Mouse (Mus musculus) forebrain, embryonic 13.5 days (tissue): ENCODE data around the gene Anks1. TPM values are rescaled to one million over a fixed set of nuclear protein-coding genes. Genes with fewer than 3 reads are reported as not detected.

Experiments
- ATAC-seq: fragments of 200-750 bp; cut with Nextera tagmentation; 2 replicates; pipeline ENCODE4 v1.8.0; 2017
- H3K27ac ChIP-seq: fragments of 300-500 bp; sonication (generic); 2 replicates; pipeline ENCODE4 v1.5.1; 2015; ENCODE audit warnings: inconsistent platforms, mild to moderate bottlenecking, moderate library complexity
- H3K27me3 ChIP-seq: fragments of 300-500 bp; sonication (generic); 2 replicates; pipeline ENCODE4 v1.6.1; 2015; ENCODE audit warnings: mild to moderate bottlenecking, inconsistent platforms
- H3K36me3 ChIP-seq: fragments of 300-500 bp; sonication (generic); 2 replicates; pipeline ENCODE4 v1.6.1; 2015; ENCODE audit warnings: mild to moderate bottlenecking, inconsistent platforms; ENCODE audit not compliant: poor library complexity, severe bottlenecking
- H3K4me1 ChIP-seq: fragments of 300-500 bp; sonication (generic); 2 replicates; pipeline ENCODE4 v1.6.1; 2015; ENCODE audit warnings: inconsistent platforms
- H3K4me2 ChIP-seq: fragments of 300-500 bp; sonication (generic); 2 replicates; pipeline ENCODE4 v1.6.1; 2015; ENCODE audit warnings: inconsistent platforms, mild to moderate bottlenecking, moderate library complexity
- H3K4me3 ChIP-seq: fragments of 300-500 bp; sonication (generic); 2 replicates; pipeline ENCODE4 v1.5.1; 2015; ENCODE audit warnings: mild to moderate bottlenecking, inconsistent platforms
- H3K9ac ChIP-seq: fragments of 300-500 bp; sonication (generic); 2 replicates; pipeline ENCODE4 v1.6.1; 2015; ENCODE audit warnings: mild to moderate bottlenecking, inconsistent platforms
- H3K9me3 ChIP-seq: fragments of 300-500 bp; sonication (generic); replicated peaks from 2 replicates; pipeline ENCODE4 v1.6.1; 2016; ENCODE audit warnings: inconsistent platforms
- WGBS: fragments of 180-500 bp; shearing (Covaris S2); methylation state at CpG from one replicate; pipeline ENCODE4 v1.1.7; 2015; 5-methylcytosine and 5-hydroxymethylcytosine counted together
- polyA plus RNA-seq: library from polyadenylated mRNA; unstranded; fragments of >200 nt; fragmentation: Nextera tagmentation; extraction: Ambion mirVana; gene quantifications from 2 replicates; pipeline ENCODE4 v1.2.1, GENCODE M21; 2015

Gene Anks1
- polyA plus RNA-seq, 1 experiment from 2014 or later = 45.2 TPM

DNA sequence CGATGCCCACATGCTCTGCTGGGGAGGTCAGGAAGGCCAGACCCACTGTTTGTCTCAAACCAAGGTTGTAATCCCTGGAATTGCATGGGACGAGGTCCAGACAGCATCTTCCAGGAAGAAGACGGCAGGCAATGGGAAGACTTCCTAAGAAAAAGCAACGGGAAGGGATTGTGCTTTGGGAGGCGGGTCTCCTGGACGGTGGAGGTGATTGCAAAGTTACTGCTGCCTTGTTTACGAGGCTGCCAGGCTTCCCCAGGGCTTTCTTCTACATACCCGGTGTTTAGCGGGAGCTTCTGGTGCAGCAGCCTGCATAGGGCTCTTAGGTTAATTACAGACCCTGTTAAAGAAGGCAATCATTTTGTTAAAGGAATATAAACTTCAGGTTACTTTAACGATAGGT, 119.1 kb downstream of the Anks1 start:
- Histone ChIP-seq H3K27me3 (no peaks in the 10 kb centered on the region), H3K4me1 (peaks cover 73% of the 10 kb centered on the region), H3K36me3 (no peaks in the 10 kb centered on the region), H3K4me3 (no peak overlapping the region), H3K4me2 (no peak overlapping the region), H3K9me3 (no peaks in the 10 kb centered on the region), H3K27ac (no peak overlapping the region; the same call in 1 of the 2 replicates), H3K9ac (no peak overlapping the region)
- no peak for ATAC-seq
- 51% methylated on average over 10 of the region's 10 CpGs for WGBS

DNA sequence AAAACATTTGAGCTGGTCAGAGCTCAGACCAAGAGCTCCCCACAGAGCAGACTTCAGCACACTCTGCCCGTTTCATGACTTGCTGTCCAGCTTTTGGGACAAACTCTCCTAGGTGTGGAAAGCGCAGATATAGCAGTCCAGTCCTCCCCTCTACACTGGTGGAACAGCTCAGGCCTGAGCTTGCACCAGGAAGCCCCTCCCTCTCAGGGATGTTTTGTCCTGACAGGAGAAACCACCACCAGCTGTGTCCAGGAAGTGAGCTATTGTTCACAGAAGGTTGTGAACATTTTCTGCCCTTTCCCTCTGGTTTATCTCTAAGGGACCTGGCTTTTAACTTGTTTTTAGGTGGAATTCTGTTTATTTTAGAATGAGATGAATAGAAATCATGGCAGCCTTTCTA, 120.2 kb downstream of the Anks1 start:
- no peak for ATAC-seq
- Histone ChIP-seq H3K9ac (no peak overlapping the region), H3K4me2 (no peak overlapping the region), H3K4me3 (no peak overlapping the region), H3K27ac (no peak overlapping the region), H3K9me3 (no peaks in the 10 kb centered on the region), H3K27me3 (no peaks in the 10 kb centered on the region), H3K4me1 (peaks cover 72% of the 10 kb centered on the region), H3K36me3 (no peaks in the 10 kb centered on the region)
- 52% methylated on average over 2 of the region's 2 CpGs for WGBS

DNA sequence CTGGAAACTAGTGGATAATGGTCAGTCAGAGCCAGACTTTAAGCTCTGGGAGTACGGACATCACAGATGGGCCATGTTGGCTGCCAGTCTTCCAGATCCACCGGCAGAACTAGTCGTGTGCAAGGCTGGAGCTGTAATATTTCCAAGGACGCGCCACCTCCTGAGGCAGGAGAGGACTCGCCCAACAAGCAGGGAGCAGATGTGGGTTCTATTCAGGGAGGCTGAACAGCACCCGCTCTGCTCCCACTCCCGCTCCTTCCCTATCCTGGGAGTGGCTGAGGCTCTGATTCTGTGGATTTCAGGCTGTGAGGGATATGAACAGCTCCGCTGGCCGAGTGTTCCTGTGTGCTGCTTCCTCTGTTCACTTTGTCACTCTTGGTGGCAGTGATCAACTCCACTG, 121.3 kb downstream of the Anks1 start:
- Histone ChIP-seq H3K27ac (no peak overlapping the region), H3K4me2 (no peak overlapping the region), H3K4me1 (peaks cover 71% of the 10 kb centered on the region), H3K9ac (no peak overlapping the region), H3K27me3 (no peaks in the 10 kb centered on the region), H3K4me3 (no peak overlapping the region), H3K36me3 (no peaks in the 10 kb centered on the region), H3K9me3 (no peaks in the 10 kb centered on the region)
- no peak for ATAC-seq
- WGBS = 83% methylated on average over 10 of the region's 10 CpGs

DNA sequence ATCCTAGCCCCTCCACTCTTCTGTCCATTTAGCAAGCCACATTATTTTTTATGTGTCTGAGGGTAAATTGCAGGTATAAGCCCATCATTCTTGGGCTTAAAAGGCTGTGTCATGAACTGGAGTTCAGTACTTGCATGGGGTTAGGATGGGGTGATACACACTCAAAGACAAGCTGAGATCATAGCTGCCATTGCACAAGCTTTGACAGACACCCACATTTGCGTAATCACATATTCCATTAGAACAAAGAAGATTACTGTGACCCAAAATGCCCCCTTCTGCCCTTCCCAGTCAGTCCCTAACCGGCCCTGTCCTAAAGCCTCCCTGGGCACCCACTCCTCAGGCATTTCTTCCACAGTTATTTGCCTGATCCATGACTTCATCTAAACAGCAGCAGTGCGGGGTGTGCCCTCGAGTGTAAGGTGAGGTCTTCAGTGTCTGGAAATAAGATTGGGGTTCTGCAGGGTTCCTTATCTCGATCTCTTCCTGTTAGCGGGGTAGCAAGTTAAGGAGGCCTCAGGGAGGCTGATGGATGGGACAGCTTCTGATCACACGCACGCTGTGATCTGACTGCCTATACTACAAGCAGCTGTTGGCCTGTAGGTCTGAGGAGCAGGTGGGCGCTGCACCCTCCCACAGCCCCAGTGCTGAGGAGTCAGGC, 122.3 kb downstream of the Anks1 start:
- H3K9ac ChIP-seq = no peak overlapping the region
- no peaks in the 10 kb centered on the region for H3K36me3 ChIP-seq
- peaks cover 63% of the 10 kb centered on the region for H3K4me1 ChIP-seq
- H3K27me3 ChIP-seq = no peaks in the 10 kb centered on the region
- no peak overlapping the region for H3K4me2 ChIP-seq
- H3K9me3 ChIP-seq = no peaks in the 10 kb centered on the region
- WGBS = 83% methylated on average over 9 of the region's 9 CpGs
- ATAC-seq = no peak; the same call in 1 of the 2 replicates
- H3K4me3 ChIP-seq = no peak overlapping the region
- H3K27ac ChIP-seq = peak overlapping the region; percentile 84

DNA sequence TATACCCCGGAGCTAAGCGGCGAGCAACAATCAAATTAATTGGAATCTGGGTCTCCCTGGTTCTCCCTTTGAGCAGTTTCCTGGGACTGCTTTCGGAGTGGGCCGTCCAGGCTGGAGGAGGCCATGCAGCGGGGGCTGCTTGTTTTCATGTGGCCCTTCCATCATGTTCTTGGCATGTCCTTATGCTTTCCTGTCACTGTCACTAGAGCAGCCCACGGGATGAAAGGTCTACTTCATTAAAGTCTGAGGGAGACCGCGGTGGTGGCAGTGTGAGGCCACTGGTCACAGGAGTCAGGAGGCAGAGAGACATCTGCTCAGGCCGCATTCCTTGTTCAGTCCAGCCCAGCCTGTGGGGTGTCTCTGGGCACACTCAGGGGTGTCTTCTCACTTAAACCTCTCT, 123.1 kb downstream of the Anks1 start:
- Histone ChIP-seq H3K4me3 (no peak overlapping the region), H3K9ac (peak overlapping the region; percentile 30), H3K4me2 (no peak overlapping the region), H3K4me1 (peaks cover 63% of the 10 kb centered on the region), H3K27me3 (no peaks in the 10 kb centered on the region), H3K36me3 (no peaks in the 10 kb centered on the region), H3K9me3 (no peaks in the 10 kb centered on the region), H3K27ac (peak overlapping the region; percentile 84)
- no peak for ATAC-seq
- WGBS = 61% methylated on average over 10 of the region's 10 CpGs

DNA sequence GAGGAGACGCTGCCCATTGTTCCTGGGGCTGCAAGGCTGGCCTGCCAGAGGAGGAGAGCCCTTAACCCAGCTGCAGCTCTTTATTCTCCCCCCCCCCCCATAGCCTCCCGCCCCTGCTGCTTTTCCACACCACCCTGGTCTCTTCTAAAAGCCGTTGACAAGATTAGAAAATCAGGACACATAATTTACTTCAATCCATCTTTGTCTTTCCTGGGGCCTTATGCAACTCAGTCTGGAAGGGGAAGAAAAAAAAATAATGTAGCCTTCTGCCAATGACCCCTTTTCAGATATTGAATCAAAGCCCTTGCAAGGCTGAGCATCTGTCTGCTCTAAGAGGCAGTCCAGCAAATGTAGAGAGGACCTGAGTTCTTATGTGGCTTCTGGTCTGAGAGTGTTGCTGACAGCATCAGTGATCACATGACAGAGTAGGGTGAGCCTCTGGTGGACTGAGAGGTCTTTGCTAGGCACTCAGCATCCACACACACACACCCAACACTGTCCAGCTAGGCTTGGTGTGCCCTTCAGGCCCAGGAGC, 124.0 kb downstream of the Anks1 start:
- peak; percentile 29; the same call in 1 of the 2 replicates for ATAC-seq
- Histone ChIP-seq H3K9me3 (no peaks in the 10 kb centered on the region), H3K27me3 (no peaks in the 10 kb centered on the region), H3K9ac (peak overlapping the region; percentile 30; the same call in 1 of the 2 replicates), H3K27ac (peak overlapping the region; percentile 84), H3K4me1 (peaks cover 68% of the 10 kb centered on the region), H3K36me3 (no peaks in the 10 kb centered on the region), H3K4me3 (no peak overlapping the region), H3K4me2 (no peak overlapping the region)
- WGBS = 4% methylated on average over 3 of the region's 3 CpGs

DNA sequence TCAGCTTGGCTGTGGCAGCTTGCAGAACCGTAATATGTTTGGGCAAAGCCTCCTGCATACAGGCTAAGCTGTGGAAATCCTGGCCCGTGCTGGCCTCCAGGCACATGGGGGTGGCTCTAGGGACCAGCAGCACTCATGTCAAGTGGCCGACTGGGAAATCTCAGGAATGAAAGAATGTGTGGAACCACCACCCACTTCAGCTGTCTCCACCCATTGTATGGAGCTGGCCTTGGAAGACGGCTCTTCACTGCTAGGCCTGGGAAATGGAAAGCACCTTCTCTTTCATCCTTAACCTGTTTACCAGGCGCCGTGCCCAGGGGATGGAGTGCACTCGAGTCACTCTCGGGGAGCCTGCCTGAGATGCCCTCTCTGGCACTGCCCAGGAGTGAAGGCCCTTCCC, 125.9 kb downstream of the Anks1 start:
- Histone ChIP-seq H3K9ac (no peak overlapping the region), H3K36me3 (peaks cover 13% of the 10 kb centered on the region; the same call in 1 of the 2 replicates), H3K27me3 (no peaks in the 10 kb centered on the region), H3K27ac (no peak overlapping the region), H3K9me3 (no peaks in the 10 kb centered on the region), H3K4me3 (no peak overlapping the region), H3K4me2 (no peak overlapping the region), H3K4me1 (peaks cover 63% of the 10 kb centered on the region)
- ATAC-seq = no peak
- 70% methylated on average over 8 of the region's 8 CpGs for WGBS

DNA sequence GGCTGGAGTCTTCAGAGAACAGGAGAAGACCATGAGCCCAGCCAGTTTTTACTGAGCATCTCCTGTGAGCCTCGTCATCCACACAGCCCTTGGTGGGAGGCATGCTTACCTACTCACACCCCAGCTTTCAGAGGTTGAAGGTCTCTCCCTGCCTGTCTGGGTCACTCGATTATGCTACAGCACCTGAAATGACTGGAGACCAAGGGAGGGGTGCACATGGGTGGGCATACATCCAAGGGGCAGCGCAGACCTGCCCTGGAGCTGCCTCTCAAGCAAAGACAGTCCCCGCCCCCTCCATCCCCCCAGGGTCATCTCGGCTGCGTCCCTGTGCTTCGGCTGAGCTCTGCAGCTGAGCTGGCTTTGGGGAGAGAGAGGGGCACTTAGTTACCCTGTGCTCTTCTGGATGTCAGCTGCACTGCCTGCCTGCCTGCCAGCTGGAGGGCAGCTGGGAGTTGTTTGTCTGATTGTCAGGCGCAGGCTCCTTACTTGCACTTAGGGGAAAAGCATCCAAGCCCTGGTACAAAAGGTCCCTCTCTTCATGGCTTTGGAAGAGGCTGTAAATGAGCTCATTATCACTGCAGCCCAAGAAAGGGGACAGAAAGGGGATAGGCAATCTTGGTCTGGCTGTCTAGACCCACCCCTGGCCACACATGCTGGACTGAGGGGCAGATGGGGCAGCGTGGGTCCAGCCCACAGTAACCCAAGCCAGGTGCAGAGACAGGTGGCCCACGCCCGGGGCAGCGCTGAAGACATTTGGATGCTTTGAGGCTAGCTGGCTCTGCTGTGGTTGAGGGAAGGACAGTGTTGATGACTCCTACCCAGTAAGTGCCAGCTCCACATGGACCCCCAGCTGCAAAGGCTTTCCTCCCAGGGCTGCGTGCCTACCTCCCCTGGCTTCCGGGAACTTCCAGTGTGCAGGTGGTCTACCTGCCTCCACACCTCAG, 128.0 kb downstream of the Anks1 start:
- 45% methylated on average over 14 of the region's 14 CpGs for WGBS

DNA sequence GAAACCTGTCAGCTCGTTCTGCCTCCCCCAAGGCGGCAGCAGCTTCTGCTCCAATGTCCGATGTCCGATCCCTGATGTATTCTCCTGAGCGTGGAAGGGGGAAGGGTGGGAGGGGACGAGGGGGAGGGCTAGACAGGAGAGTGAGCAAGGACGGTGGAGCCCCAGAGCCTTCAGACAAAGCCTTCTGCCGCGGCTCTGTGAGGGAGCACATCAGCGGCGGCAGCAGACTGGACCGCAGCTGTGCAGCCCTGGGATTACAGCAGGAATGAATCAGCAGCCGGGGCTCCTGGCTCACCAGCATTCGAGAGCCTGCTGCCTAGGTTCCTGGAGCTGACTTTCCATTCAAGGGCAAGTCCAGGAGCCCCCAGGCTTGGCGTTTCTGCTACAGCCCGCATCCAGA, 131.5 kb downstream of the Anks1 start:
- H3K9me3 ChIP-seq = no peaks in the 10 kb centered on the region
- peaks cover 69% of the 10 kb centered on the region for H3K4me1 ChIP-seq
- H3K4me2 ChIP-seq = peak overlapping the region; percentile 58
- peak overlapping the region; percentile 83 for H3K27ac ChIP-seq
- peak overlapping the region; percentile 72 for H3K9ac ChIP-seq
- peak; percentile 63 for ATAC-seq
- H3K27me3 ChIP-seq = no peaks in the 10 kb centered on the region
- peak overlapping the region; percentile 25 for H3K4me3 ChIP-seq
- peaks cover 31% of the 10 kb centered on the region for H3K36me3 ChIP-seq
- 7% methylated on average over 16 of the region's 16 CpGs for WGBS

More for the DNA sequence above, 128.0 kb downstream of the Anks1 start:
- no peaks in the 10 kb centered on the region for H3K27me3 ChIP-seq
- peaks cover 73% of the 10 kb centered on the region for H3K4me1 ChIP-seq
- peak overlapping the region; percentile 84 for H3K27ac ChIP-seq
- no peak overlapping the region for H3K4me2 ChIP-seq
- no peaks in the 10 kb centered on the region for H3K9me3 ChIP-seq
- ATAC-seq = peak; percentile 63; the same call in 1 of the 2 replicates
- H3K9ac ChIP-seq = peak overlapping the region; percentile 14; the same call in 1 of the 2 replicates
- peaks cover 13% of the 10 kb centered on the region for H3K36me3 ChIP-seq
- H3K4me3 ChIP-seq = no peak overlapping the region

DNA sequence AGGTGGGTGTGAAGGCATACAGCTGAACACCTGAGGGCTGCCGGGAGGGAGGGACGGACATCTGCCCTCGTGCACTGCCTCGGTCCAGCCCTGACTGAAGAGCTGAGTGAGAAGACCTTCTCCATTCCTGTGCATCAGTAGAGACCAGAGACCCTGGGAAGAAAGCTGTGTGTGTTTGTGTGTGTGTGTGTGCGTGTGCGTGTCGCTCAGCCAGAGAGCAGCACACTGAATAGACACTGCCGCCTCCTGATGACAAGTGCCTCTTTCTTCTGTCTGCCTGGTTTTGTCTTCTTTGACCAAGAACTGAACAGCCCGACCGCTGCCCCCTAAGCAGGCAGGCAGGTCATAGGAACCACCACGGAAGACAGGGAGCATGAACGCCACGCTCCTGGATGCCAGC, 132.2 kb downstream of the Anks1 start:
- no peak for ATAC-seq
- peaks cover 68% of the 10 kb centered on the region for H3K4me1 ChIP-seq
- WGBS = 51% methylated on average over 13 of the region's 13 CpGs

DNA sequence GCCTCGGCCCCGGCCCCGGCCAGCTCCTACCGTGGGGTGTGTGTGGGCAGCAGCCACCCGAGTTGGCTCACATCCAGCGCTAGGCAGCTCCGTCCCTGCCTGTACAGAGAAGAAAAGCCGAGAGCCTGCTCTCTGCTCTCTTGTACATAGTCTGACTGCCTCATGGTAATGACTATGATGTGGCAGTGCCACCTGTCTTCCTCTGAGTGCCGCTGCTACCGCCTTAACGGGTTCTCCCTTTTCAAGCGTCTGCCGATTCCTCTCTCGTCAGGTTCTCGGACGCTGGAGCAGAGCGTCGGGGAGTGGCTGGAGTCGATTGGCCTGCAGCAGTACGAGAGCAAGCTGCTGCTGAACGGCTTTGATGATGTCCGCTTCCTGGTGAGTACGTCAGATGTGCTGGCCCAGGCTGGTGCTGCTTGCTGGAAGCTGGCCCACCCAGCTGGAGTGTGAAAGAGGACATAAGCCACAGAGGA, 133.2 kb downstream of the Anks1 start:
- peak overlapping the region; percentile 25 for H3K4me3 ChIP-seq
- peaks cover 32% of the 10 kb centered on the region for H3K36me3 ChIP-seq
- ATAC-seq = peak; percentile 83
- no peaks in the 10 kb centered on the region for H3K9me3 ChIP-seq
- H3K27ac ChIP-seq = peak overlapping the region; percentile 83
- WGBS = 29% methylated on average over 23 of the region's 23 CpGs
- H3K27me3 ChIP-seq = no peaks in the 10 kb centered on the region
- peak overlapping the region; percentile 72 for H3K9ac ChIP-seq
- H3K4me1 ChIP-seq = peaks cover 58% of the 10 kb centered on the region
- H3K4me2 ChIP-seq = peak overlapping the region; percentile 58

More for the DNA sequence above, 132.2 kb downstream of the Anks1 start:
- H3K4me2 ChIP-seq = peak overlapping the region; percentile 58
- peak overlapping the region; percentile 25 for H3K4me3 ChIP-seq
- peak overlapping the region; percentile 83 for H3K27ac ChIP-seq
- peak overlapping the region; percentile 72 for H3K9ac ChIP-seq
- H3K9me3 ChIP-seq = no peaks in the 10 kb centered on the region
- no peaks in the 10 kb centered on the region for H3K27me3 ChIP-seq
- H3K36me3 ChIP-seq = peaks cover 31% of the 10 kb centered on the region

DNA sequence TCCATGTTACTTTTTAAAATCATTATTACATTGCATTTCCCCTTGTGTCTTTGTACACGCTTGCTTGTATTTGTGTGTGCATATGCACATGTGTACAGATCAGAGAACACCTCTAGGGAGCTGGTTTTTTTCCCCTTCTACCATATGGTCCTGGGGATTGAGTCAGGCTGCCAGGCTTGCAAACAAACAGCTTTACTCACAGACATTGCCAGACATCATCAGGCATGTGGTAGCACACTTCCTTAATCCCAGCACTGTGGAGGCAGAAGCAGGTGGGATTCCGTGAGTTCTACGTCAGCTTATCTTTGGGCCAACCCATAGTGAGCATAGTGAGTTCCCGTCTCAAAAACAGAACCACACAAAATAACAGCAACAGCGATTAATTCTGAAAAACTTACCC, 137.9 kb downstream of the Anks1 start:
- Histone ChIP-seq H3K36me3 (peaks cover 58% of the 10 kb centered on the region), H3K27me3 (no peaks in the 10 kb centered on the region), H3K9me3 (no peaks in the 10 kb centered on the region), H3K4me3 (no peak overlapping the region), H3K9ac (no peak overlapping the region), H3K27ac (no peak overlapping the region), H3K4me2 (no peak overlapping the region), H3K4me1 (peaks cover 31% of the 10 kb centered on the region)
- WGBS = 86% methylated on average over 5 of the region's 5 CpGs
- ATAC-seq = no peak
